Comparison of ENCODE assay signal across 8 mouse cellular contexts in the genomic region with DNA sequence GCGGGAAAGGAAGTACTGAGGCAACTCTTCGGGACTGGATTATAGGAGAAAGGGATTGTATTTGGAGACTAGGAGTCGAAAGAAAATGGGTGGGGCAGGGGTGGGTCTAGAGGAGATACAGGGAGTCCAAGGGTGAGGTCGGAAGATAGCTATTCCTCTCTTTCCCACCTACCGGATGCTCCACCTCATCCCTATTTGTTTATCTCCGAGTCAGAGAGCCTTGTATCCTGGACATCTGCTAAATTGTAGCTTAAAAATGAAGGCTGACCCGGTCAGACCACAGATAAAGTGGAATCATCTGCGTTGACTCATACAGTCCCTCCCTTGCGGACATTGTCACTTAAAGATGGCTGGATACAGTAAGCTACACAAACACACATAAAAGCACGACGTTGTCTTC. TPM values are rescaled to one million over a fixed set of nuclear protein-coding genes. Genes with fewer than 3 reads are reported as not detected.
A peak's percentile ranks its signal among the peaks of the same experiment; 100 is the strongest.
DNase-seq lines count a peak whose midpoint lies in the region; ATAC-seq and TF ChIP-seq lines count a peak whose summit lies in the region.

No protein-coding gene starts in this region.

- peak overlapping the region; percentile 29 for H3K27ac ChIP-seq in kidney, adult 2 months (ENCODE audit: insufficient read depth, low read depth, low read length)
- no peak overlapping the region for H3K27ac ChIP-seq in bone marrow, adult 2 months (ENCODE audit: control insufficient read depth, insufficient read depth, low read depth, low read length, poor library complexity)
- H3K27ac ChIP-seq in hindbrain, embryonic 15.5 days (replicated peaks) = no peak overlapping the region
- H3K27ac ChIP-seq in midbrain, embryonic 15.5 days = no peak overlapping the region

- no peaks in the 10 kb centered on the region for H3K9me3 ChIP-seq in hindbrain, embryonic 15.5 days
- no peaks in the 10 kb centered on the region for H3K9me3 ChIP-seq in midbrain, embryonic 15.5 days

- no peak for DNase-seq in kidney, adult 2 months
- DNase-seq in kidney, adult 9 months = no peak
- no peak for DNase-seq in adipocyte (ENCODE audit: low spot score)
- DNase-seq in urinary bladder, adult 18-20 months (ENCODE audit: low spot score in 2 of 2) = no peak

- TF ChIP-seq CTCF in kidney, adult 2 months (conservative IDR thresholded peaks at IDR 0.05; ENCODE audit: insufficient read depth, insufficient read length, low read depth, low read length) = no peak
- no peak for TF ChIP-seq CTCF in bone marrow, adult 2 months (IDR thresholded peaks at IDR 0.05; ENCODE audit: control insufficient read depth, insufficient read depth, low read length)

- no peaks in the 10 kb centered on the region for H3K27me3 ChIP-seq in kidney, adult 2 months (replicated peaks; ENCODE audit: control insufficient read depth, insufficient read depth, low read length)
- H3K27me3 ChIP-seq in hindbrain, embryonic 15.5 days = peaks cover 63% of the 10 kb centered on the region
- H3K27me3 ChIP-seq in midbrain, embryonic 15.5 days (replicated peaks) = peaks cover 58% of the 10 kb centered on the region

- TF ChIP-seq POLR2A in kidney, adult 2 months (IDR thresholded peaks at IDR 0.05; ENCODE audit: low read depth, low read length) = no peak
- TF ChIP-seq POLR2A in bone marrow, adult 2 months (IDR thresholded peaks at IDR 0.05; ENCODE audit: borderline replicate concordance, control insufficient read depth, low read depth, low read length) = no peak

- WGBS in kidney, adult 2 months = 29% methylated on average over 11 of the region's 11 CpGs
- 42% methylated on average over 11 of the region's 11 CpGs for WGBS in bone marrow, adult 2 months
- WGBS in hindbrain, embryonic 15.5 days = 38% methylated on average over 11 of the region's 11 CpGs
- WGBS in midbrain, embryonic 15.5 days = 39% methylated on average over 11 of the region's 11 CpGs

- H3K36me3 ChIP-seq in kidney, adult 2 months (ENCODE audit: control insufficient read depth, insufficient read depth, low read length) = no peaks in the 10 kb centered on the region
- H3K36me3 ChIP-seq in hindbrain, embryonic 15.5 days = no peaks in the 10 kb centered on the region
- H3K36me3 ChIP-seq in midbrain, embryonic 15.5 days (replicated peaks) = no peaks in the 10 kb centered on the region

- H3K4me2 ChIP-seq in hindbrain, embryonic 15.5 days = peak overlapping the region; percentile 81
- peak overlapping the region; percentile 74 for H3K4me2 ChIP-seq in midbrain, embryonic 15.5 days

- peak overlapping the region; percentile 27; the same call in 1 of the 2 replicates for H3K4me3 ChIP-seq in kidney, adult 2 months (ENCODE audit: insufficient read depth, low read depth, low read length)
- peak overlapping the region; percentile 32 for H3K4me3 ChIP-seq in bone marrow, adult 2 months (replicated peaks; ENCODE audit: control insufficient read depth, low read depth, low read length)
- H3K4me3 ChIP-seq in hindbrain, embryonic 15.5 days = peak overlapping the region; percentile 55
- H3K4me3 ChIP-seq in midbrain, embryonic 15.5 days = peak overlapping the region; percentile 49

- no peak for ATAC-seq in hindbrain, embryonic 15.5 days (ENCODE audit: low FRiP score, low read depth)
- ATAC-seq in midbrain, embryonic 15.5 days (replicated peaks) = 0 out of 2 replicates have a peak, but pooled peaks have one; percentile 5
- ATAC-seq in monocyte, adult 5-6 weeks (replicated peaks; ENCODE audit: insufficient number of reproducible peaks, low FRiP score, low TSS enrichment, poor library complexity, severe bottlenecking) = no peak

- peaks cover 2% of the 10 kb centered on the region; the same call in 1 of the 2 replicates for H3K4me1 ChIP-seq in kidney, adult 2 months (ENCODE audit: control insufficient read depth, insufficient read depth, low read length)
- peaks cover 1% of the 10 kb centered on the region; the same call in 1 of the 2 replicates for H3K4me1 ChIP-seq in bone marrow, adult 2 months (ENCODE audit: control insufficient read depth, insufficient read depth, low read length)
- H3K4me1 ChIP-seq in hindbrain, embryonic 15.5 days (replicated peaks) = peaks cover 10% of the 10 kb centered on the region
- H3K4me1 ChIP-seq in midbrain, embryonic 15.5 days = peaks cover 11% of the 10 kb centered on the region

- no peak overlapping the region for H3K9ac ChIP-seq in hindbrain, embryonic 15.5 days
- H3K9ac ChIP-seq in midbrain, embryonic 15.5 days = no peak overlapping the region

RNA-seq across cellular contexts. Expression of gene Map3k6, which starts 1.3 kb away (rescaled TPM):
- 3.8 and 4.3 TPM in 2 replicates for polyA plus RNA-seq in kidney, adult 2 months (2012; rRNA removed)
- 5.5 and 14.8 TPM in 2 replicates for polyA plus RNA-seq in bone marrow, adult 2 months (2011; ENCODE audit: insufficient read depth, insufficient read length, low replicate concordance, missing spikeins)
- 1.8 and 2.2 TPM in 2 replicates for polyA plus RNA-seq in hindbrain, embryonic 15.5 days (2015; fragmentation: Nextera tagmentation; extraction: Ambion mirVana)
- polyA plus RNA-seq in midbrain, embryonic 15.5 days (2015; fragmentation: Nextera tagmentation; extraction: Ambion mirVana) = 1.6 and 2.0 TPM in 2 replicates
- 0.87 to 12.3 TPM (median 3.8 TPM) in 3 replicates for total RNA-seq in monocyte, adult 5-6 weeks (2017)

RNA-seq across cellular contexts. Expression of gene Sytl1, which starts 21.0 kb away (rescaled TPM):
- 5.9 TPM in 2 replicates for polyA plus RNA-seq in kidney, adult 2 months (2012; rRNA removed)
- polyA plus RNA-seq in bone marrow, adult 2 months (2011; ENCODE audit: insufficient read depth, insufficient read length, low replicate concordance, missing spikeins) = 3.1 and 3.2 TPM in 2 replicates
- 0.32 and 0.35 TPM in 2 replicates for polyA plus RNA-seq in hindbrain, embryonic 15.5 days (2015; fragmentation: Nextera tagmentation; extraction: Ambion mirVana)
- polyA plus RNA-seq in midbrain, embryonic 15.5 days (2015; fragmentation: Nextera tagmentation; extraction: Ambion mirVana) = 0.56 and 0.65 TPM in 2 replicates
- 1.4 to 7.1 TPM (median 4.4 TPM) in 3 replicates for total RNA-seq in monocyte, adult 5-6 weeks (2017)

RNA-seq across cellular contexts. Expression of gene Gpr3, which starts 29.6 kb away (rescaled TPM):
- 0.39 and 0.53 TPM in 2 replicates for polyA plus RNA-seq in kidney, adult 2 months (2012; rRNA removed)
- polyA plus RNA-seq in bone marrow, adult 2 months (2011; ENCODE audit: insufficient read depth, insufficient read length, low replicate concordance, missing spikeins) = not detected in 2 replicates
- 1.6 and 2.7 TPM in 2 replicates for polyA plus RNA-seq in hindbrain, embryonic 15.5 days (2015; fragmentation: Nextera tagmentation; extraction: Ambion mirVana)
- 1.3 and 2.0 TPM in 2 replicates for polyA plus RNA-seq in midbrain, embryonic 15.5 days (2015; fragmentation: Nextera tagmentation; extraction: Ambion mirVana)
- not detected in 3 replicates for total RNA-seq in monocyte, adult 5-6 weeks (2017)

RNA-seq across cellular contexts. Expression of gene Cd164l2, which starts 30.0 kb away (rescaled TPM):
- polyA plus RNA-seq in kidney, adult 2 months (2012; rRNA removed) = 15.3 and 17.7 TPM in 2 replicates
- not detected in 2 replicates for polyA plus RNA-seq in bone marrow, adult 2 months (2011; ENCODE audit: insufficient read depth, insufficient read length, low replicate concordance, missing spikeins)
- polyA plus RNA-seq in hindbrain, embryonic 15.5 days (2015; fragmentation: Nextera tagmentation; extraction: Ambion mirVana) = 3.0 and 4.5 TPM in 2 replicates
- polyA plus RNA-seq in midbrain, embryonic 15.5 days (2015; fragmentation: Nextera tagmentation; extraction: Ambion mirVana) = 3.0 and 5.0 TPM in 2 replicates
- not detected in 3 replicates for total RNA-seq in monocyte, adult 5-6 weeks (2017)

RNA-seq across cellular contexts. Expression of gene Tmem222, which starts 35.7 kb away (rescaled TPM):
- polyA plus RNA-seq in kidney, adult 2 months (2012; rRNA removed) = 70.6 and 80.4 TPM in 2 replicates
- 32.6 and 38.4 TPM in 2 replicates for polyA plus RNA-seq in bone marrow, adult 2 months (2011; ENCODE audit: insufficient read depth, insufficient read length, low replicate concordance, missing spikeins)
- polyA plus RNA-seq in hindbrain, embryonic 15.5 days (2015; fragmentation: Nextera tagmentation; extraction: Ambion mirVana) = 109 and 121 TPM in 2 replicates
- polyA plus RNA-seq in midbrain, embryonic 15.5 days (2015; fragmentation: Nextera tagmentation; extraction: Ambion mirVana) = 118 and 120 TPM in 2 replicates
- total RNA-seq in monocyte, adult 5-6 weeks (2017) = 13.8 to 25.7 TPM (median 19.1 TPM) in 3 replicates
